Mouse (Mus musculus): ENCODE measurements around the gene Ilk. TPM values are rescaled to one million over a fixed set of nuclear protein-coding genes. Genes with fewer than 3 reads are reported as not detected.
A peak's percentile ranks its signal among the peaks of the same experiment; 100 is the strongest.

Ilk gene
- 265 and 289 TPM in 2 replicates for polyA plus RNA-seq (2015; fragmentation: Nextera tagmentation; extraction: Ambion mirVana)

GRCm38 (mm10) chr7:105736264-105736901, at the start of gene Ilk:
Ilk (plus strand) TSS chr7:105736592.
- H3K27me3 ChIP-seq (ENCODE audit: control insufficient read depth, insufficient read depth, low read length), result no peaks in the 10 kb centered on the region
- ATAC-seq (ENCODE audit: low FRiP score, low TSS enrichment), result peak; percentile 99
- H3K4me1 ChIP-seq (replicated peaks; ENCODE audit: control insufficient read depth, insufficient read depth), result no peaks in the 10 kb centered on the region
- H3K4me2 ChIP-seq (replicated peaks; ENCODE audit: low read depth), result peak within 1 kb of the TSS; percentile 84
- peak within 1 kb of the TSS; percentile 94 for H3K4me3 ChIP-seq (ENCODE audit: low read depth, low read length)
- 0% methylated on average over 38 of the region's 62 CpGs for WGBS
- H3K27ac ChIP-seq (replicated peaks), result peak within 1 kb of the TSS; percentile 95
- H3K9me3 ChIP-seq (ENCODE audit: control insufficient read depth, low read length), result no peaks in the 10 kb centered on the region
- TF ChIP-seq CTCF (IDR thresholded peaks at IDR 0.05; ENCODE audit: low read depth) (peak; percentile 20; the same call in 1 of the 2 replicates), EP300 (optimal IDR thresholded peaks at IDR 0.05) (no peak)
- peak; percentile 93 for DNase-seq (ENCODE audit: low spot score)
- H3K9ac ChIP-seq (ENCODE audit: low read length), result peak within 1 kb of the TSS; percentile 96
- peaks cover 20% of the 10 kb centered on the region for H3K36me3 ChIP-seq (ENCODE audit: control insufficient read depth, insufficient read depth, low read length)

GRCm38 (mm10) chr7:105690875-105691274, 45.5 kb upstream of the Ilk start:
- H3K4me1 ChIP-seq (replicated peaks; ENCODE audit: control insufficient read depth, insufficient read depth), result no peaks in the 10 kb centered on the region
- H3K9me3 ChIP-seq (ENCODE audit: control insufficient read depth, low read length), result no peaks in the 10 kb centered on the region
- DNase-seq (ENCODE audit: low spot score) (no peak), ATAC-seq (ENCODE audit: low FRiP score, low TSS enrichment) (no peak)
- no peak for TF ChIP-seq CTCF (IDR thresholded peaks at IDR 0.05; ENCODE audit: low read depth)
- no peak for TF ChIP-seq EP300 (optimal IDR thresholded peaks at IDR 0.05)
- H3K4me2 ChIP-seq (replicated peaks; ENCODE audit: low read depth), result no peak overlapping the region
- H3K9ac ChIP-seq (ENCODE audit: low read length), result no peak overlapping the region
- H3K27ac ChIP-seq (replicated peaks), result no peak overlapping the region
- H3K4me3 ChIP-seq (ENCODE audit: low read depth, low read length), result no peak overlapping the region
- no peaks in the 10 kb centered on the region for H3K27me3 ChIP-seq (ENCODE audit: control insufficient read depth, insufficient read depth, low read length)
- 73% methylated on average over 1 of the region's 1 CpGs for WGBS
- no peaks in the 10 kb centered on the region for H3K36me3 ChIP-seq (ENCODE audit: control insufficient read depth, insufficient read depth, low read length)

- no peak overlapping the region for H3K9ac ChIP-seq (ENCODE audit: low read length)
- DNase-seq (ENCODE audit: low spot score) (no peak), ATAC-seq (ENCODE audit: low FRiP score, low TSS enrichment) (no peak)
- TF ChIP-seq EP300 (optimal IDR thresholded peaks at IDR 0.05) (no peak), CTCF (IDR thresholded peaks at IDR 0.05; ENCODE audit: low read depth) (no peak)
- no peaks in the 10 kb centered on the region for H3K9me3 ChIP-seq (ENCODE audit: control insufficient read depth, low read length)
- 82% methylated on average over 16 of the region's 16 CpGs for WGBS
- no peak overlapping the region for H3K4me2 ChIP-seq (replicated peaks; ENCODE audit: low read depth)
- no peaks in the 10 kb centered on the region for H3K27me3 ChIP-seq (ENCODE audit: control insufficient read depth, insufficient read depth, low read length)
- no peak overlapping the region for H3K27ac ChIP-seq (replicated peaks)
- no peak overlapping the region for H3K4me3 ChIP-seq (ENCODE audit: low read depth, low read length)
- no peaks in the 10 kb centered on the region for H3K36me3 ChIP-seq (ENCODE audit: control insufficient read depth, insufficient read depth, low read length)
- H3K4me1 ChIP-seq (replicated peaks; ENCODE audit: control insufficient read depth, insufficient read depth), result no peaks in the 10 kb centered on the region
Observed at GRCm38 (mm10) chr7:105703184-105703583, 33.2 kb upstream of the Ilk start.

GRCm38 (mm10) chr7:105703816-105704215, 32.6 kb upstream of the Ilk start:
- no peaks in the 10 kb centered on the region for H3K36me3 ChIP-seq (ENCODE audit: control insufficient read depth, insufficient read depth, low read length)
- no peak overlapping the region for H3K4me2 ChIP-seq (replicated peaks; ENCODE audit: low read depth)
- ATAC-seq (ENCODE audit: low FRiP score, low TSS enrichment) (no peak), DNase-seq (ENCODE audit: low spot score) (no peak)
- H3K27me3 ChIP-seq (ENCODE audit: control insufficient read depth, insufficient read depth, low read length), result no peaks in the 10 kb centered on the region
- TF ChIP-seq CTCF (IDR thresholded peaks at IDR 0.05; ENCODE audit: low read depth), result no peak
- no peak for TF ChIP-seq EP300 (optimal IDR thresholded peaks at IDR 0.05)
- no peaks in the 10 kb centered on the region for H3K4me1 ChIP-seq (replicated peaks; ENCODE audit: control insufficient read depth, insufficient read depth)
- no peak overlapping the region for H3K27ac ChIP-seq (replicated peaks)
- no peak overlapping the region for H3K9ac ChIP-seq (ENCODE audit: low read length)
- WGBS, result 91% methylated on average over 4 of the region's 4 CpGs
- H3K4me3 ChIP-seq (ENCODE audit: low read depth, low read length), result no peak overlapping the region
- no peaks in the 10 kb centered on the region for H3K9me3 ChIP-seq (ENCODE audit: control insufficient read depth, low read length)

GRCm38 (mm10) chr7:105708733-105709132, 27.7 kb upstream of the Ilk start:
- H3K9ac ChIP-seq (ENCODE audit: low read length), result no peak overlapping the region
- no peak overlapping the region for H3K4me3 ChIP-seq (ENCODE audit: low read depth, low read length)
- no peaks in the 10 kb centered on the region for H3K36me3 ChIP-seq (ENCODE audit: control insufficient read depth, insufficient read depth, low read length)
- 88% methylated on average over 5 of the region's 5 CpGs for WGBS
- no peak overlapping the region for H3K27ac ChIP-seq (replicated peaks)
- DNase-seq (ENCODE audit: low spot score) (no peak), ATAC-seq (ENCODE audit: low FRiP score, low TSS enrichment) (no peak)
- no peaks in the 10 kb centered on the region for H3K4me1 ChIP-seq (replicated peaks; ENCODE audit: control insufficient read depth, insufficient read depth)
- H3K4me2 ChIP-seq (replicated peaks; ENCODE audit: low read depth), result no peak overlapping the region
- H3K9me3 ChIP-seq (ENCODE audit: control insufficient read depth, low read length), result no peaks in the 10 kb centered on the region
- TF ChIP-seq EP300 (optimal IDR thresholded peaks at IDR 0.05), result no peak
- TF ChIP-seq CTCF (IDR thresholded peaks at IDR 0.05; ENCODE audit: low read depth), result no peak
- no peaks in the 10 kb centered on the region for H3K27me3 ChIP-seq (ENCODE audit: control insufficient read depth, insufficient read depth, low read length)

DNA sequence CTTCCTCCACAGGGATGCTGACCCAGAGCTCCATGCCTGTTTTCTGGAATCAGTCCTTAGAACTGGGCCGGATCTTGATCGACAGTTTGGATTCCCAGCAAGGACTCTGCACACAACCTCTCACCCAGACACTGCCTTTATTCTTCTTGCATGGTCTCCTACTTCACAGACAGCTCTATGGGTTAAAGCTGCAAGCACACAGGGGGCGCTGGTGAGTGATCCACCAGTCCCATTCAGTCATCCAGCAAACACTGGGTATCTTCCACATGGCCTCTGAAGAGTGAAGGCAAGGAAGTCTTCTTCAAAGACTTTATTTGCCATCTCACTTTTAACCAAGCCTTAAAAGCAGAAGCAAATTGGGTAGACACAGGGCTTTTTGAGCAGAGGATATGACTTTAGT, 21.0 kb upstream of the Ilk start:
- Histone ChIP-seq H3K27ac (replicated peaks) (no peak overlapping the region), H3K9me3 (ENCODE audit: control insufficient read depth, low read length) (no peaks in the 10 kb centered on the region), H3K4me2 (replicated peaks; ENCODE audit: low read depth) (no peak overlapping the region), H3K27me3 (ENCODE audit: control insufficient read depth, insufficient read depth, low read length) (no peaks in the 10 kb centered on the region), H3K4me1 (replicated peaks; ENCODE audit: control insufficient read depth, insufficient read depth) (no peaks in the 10 kb centered on the region), H3K9ac (ENCODE audit: low read length) (no peak overlapping the region), H3K4me3 (ENCODE audit: low read depth, low read length) (no peak overlapping the region), H3K36me3 (ENCODE audit: control insufficient read depth, insufficient read depth, low read length) (no peaks in the 10 kb centered on the region)
- TF ChIP-seq EP300 (optimal IDR thresholded peaks at IDR 0.05), result no peak
- TF ChIP-seq CTCF (IDR thresholded peaks at IDR 0.05; ENCODE audit: low read depth), result 0 out of 2 replicates have a peak, but pooled peaks have one; percentile 3
- ATAC-seq (ENCODE audit: low FRiP score, low TSS enrichment), result no peak
- DNase-seq (ENCODE audit: low spot score), result no peak
- WGBS, result 61% methylated on average over 3 of the region's 3 CpGs
